Mouse (Mus musculus): ENCODE measurements at regions not wholly inside any gene's neighbourhood (a gene's known extent, or its start where the extent isn't known, plus 50 kb on each side); places are given as distances from the start of the nearest gene placed in this dataset.

DNA sequence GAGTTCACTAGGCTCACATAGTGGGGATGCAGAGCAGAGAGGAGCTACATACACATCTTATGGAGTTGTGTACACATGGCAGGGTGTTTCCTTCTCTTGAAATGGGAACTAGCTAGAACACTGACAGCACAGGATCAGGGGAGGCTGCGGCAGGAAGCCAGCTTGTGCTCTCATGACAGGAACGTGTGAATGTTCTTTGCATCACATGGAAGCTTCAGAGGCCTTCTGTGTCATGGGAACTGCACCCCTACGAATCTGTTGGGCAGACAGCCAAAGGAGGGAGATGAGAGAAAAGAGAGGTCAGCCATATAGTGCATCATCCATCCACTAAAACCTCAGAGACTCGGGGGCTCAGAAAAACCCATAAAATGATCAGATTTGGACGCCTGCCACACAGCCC lies 417.6 kb upstream of the Zeb2 start:
- TF ChIP-seq EP300 (IDR thresholded peaks at IDR 0.05; ENCODE audit: low read depth) (no peak), CTCF (IDR thresholded peaks at IDR 0.05; ENCODE audit: low read depth) (no peak)
